Mouse (Mus musculus) neutrophil, adult 5-6 weeks (primary cell): ENCODE measurements around the gene Trim38. TPM values are rescaled to one million over a fixed set of nuclear protein-coding genes. Genes with fewer than 3 reads are reported as not detected.
A peak's percentile ranks its signal among the peaks of the same experiment; 100 is the strongest.

Experiments
- ATAC-seq: fragments of 151-379, 151-347 bp; 2 replicates; pipeline ENCODE4 v1.8.0; 2017; ENCODE audit warnings: mild to moderate bottlenecking, moderate TSS enrichment; ENCODE audit not compliant: insufficient number of reproducible peaks, poor library complexity, low FRiP score, severe bottlenecking; ENCODE audit errors: extremely low read depth
- total RNA-seq: library from RNA; stranded (forward); fragments of 200-1000 nt; gene quantifications from 2 replicates; pipeline ENCODE4 v1.2.3, GENCODE M21; 2017

Trim38 gene
- total RNA-seq, 1 experiment from 2014 or later = not detected

GRCm38 (mm10) chr13:23816148-23816547 lies 46.4 kb downstream of the Trim38 start:
- no peak for ATAC-seq

GRCm38 (mm10) chr13:23820179-23820940 lies 50.6 kb downstream of the Trim38 start:
- ATAC-seq = no peak

- ATAC-seq = no peak
Observed at GRCm38 (mm10) chr13:23822213-23822612, 52.5 kb downstream of the Trim38 start.

GRCm38 (mm10) chr13:23826606-23827005 lies 56.9 kb downstream of the Trim38 start:
- ATAC-seq = no peak

- 0 out of 2 replicates have a peak, but pooled peaks have one; percentile 41 for ATAC-seq
Observed at GRCm38 (mm10) chr13:23833053-23833452, 63.3 kb downstream of the Trim38 start.

- no peak for ATAC-seq
Observed at GRCm38 (mm10) chr13:23834836-23835235, 65.1 kb downstream of the Trim38 start.

GRCm38 (mm10) chr13:23836630-23837029 lies 66.9 kb downstream of the Trim38 start:
- ATAC-seq = no peak

GRCm38 (mm10) chr13:23839308-23839707 lies 69.6 kb downstream of the Trim38 start, which contains the start of gene Slc17a3:
Gene Slc17a3, plus strand, starts transcription at chr13:23839434.
- no peak for ATAC-seq

Other genes with a start within 250 kb of the Trim38 start
- 161 and 193 TPM in 2 replicates for gene Hist1h4h, start 238.9 kb upstream of the Trim38 start, total RNA-seq
- gene Hist1h2af, start 236.0 kb upstream of the Trim38 start, total RNA-seq = 3.5 and 5.0 TPM in 2 replicates
- not detected in 2 replicates for gene Hist1h3g, start 234.5 kb upstream of the Trim38 start, total RNA-seq
- 5.8 and 6.4 TPM in 2 replicates for gene Hist1h2bh, start 226.5 kb upstream of the Trim38 start, total RNA-seq
- 21.9 and 24.1 TPM in 2 replicates for gene Hist1h3f, start 225.9 kb upstream of the Trim38 start, total RNA-seq
- 15.2 and 27.6 TPM in 2 replicates for gene Hist1h4f, start 218.3 kb upstream of the Trim38 start, total RNA-seq
- gene Hist1h1d, start 216.7 kb upstream of the Trim38 start, total RNA-seq = 28.5 and 28.7 TPM in 2 replicates
- 50.8 and 54.4 TPM in 2 replicates for gene Hist1h3e, start 207.5 kb upstream of the Trim38 start, total RNA-seq
- 13.6 and 18.3 TPM in 2 replicates for gene Hist1h2ae, start 198.7 kb upstream of the Trim38 start, total RNA-seq
- 97.4 and 145 TPM in 2 replicates for gene Hist1h2bg, start 198.5 kb upstream of the Trim38 start, total RNA-seq
- 32.7 and 52.5 TPM in 2 replicates for gene Hist1h2bf, start 195.7 kb upstream of the Trim38 start, total RNA-seq
- gene Hist1h2ad, start 195.5 kb upstream of the Trim38 start, total RNA-seq = 33.4 and 78.8 TPM in 2 replicates
- 12.9 and 13.3 TPM in 2 replicates for gene Hist1h3d, start 194.2 kb upstream of the Trim38 start, total RNA-seq
- 92.3 and 119 TPM in 2 replicates for gene Hist1h4d, start 188.3 kb upstream of the Trim38 start, total RNA-seq
- 83.4 and 97.3 TPM in 2 replicates for gene Hist1h2be, start 148.8 kb upstream of the Trim38 start, total RNA-seq
- gene Hist1h1e, start 147.4 kb upstream of the Trim38 start, total RNA-seq = 201 and 211 TPM in 2 replicates
- 18.7 and 20.1 TPM in 2 replicates for gene Hist1h2ac, start 86.0 kb upstream of the Trim38 start, total RNA-seq
- gene Hist1h2bc, start 85.7 kb upstream of the Trim38 start, total RNA-seq = 139 and 146 TPM in 2 replicates
- gene Hist1h1t, start 74.1 kb upstream of the Trim38 start, total RNA-seq = 2.2 TPM in 1 of 2 replicates, not detected in the other
- 116 and 135 TPM in 2 replicates for gene Hist1h4c, start 71.5 kb upstream of the Trim38 start, total RNA-seq
- gene Hfe, start 59.1 kb upstream of the Trim38 start, total RNA-seq = 4.8 and 5.0 TPM in 2 replicates
- 712 and 764 TPM in 2 replicates for gene Hist1h1c, start 31.1 kb upstream of the Trim38 start, total RNA-seq
- gene Hist1h3c, start 24.3 kb upstream of the Trim38 start, total RNA-seq = 4.8 TPM in 1 of 2 replicates, not detected in the other
- gene Hist1h2bb, start 23.2 kb upstream of the Trim38 start, total RNA-seq = 77.7 and 104 TPM in 2 replicates
- gene Hist1h2ab, start 18.8 kb upstream of the Trim38 start, total RNA-seq = 24.9 and 28.2 TPM in 2 replicates
- gene Hist1h3b, start 17.6 kb upstream of the Trim38 start, total RNA-seq = 1.2 TPM in 1 of 2 replicates, not detected in the other
- 9.3 and 36.7 TPM in 2 replicates for gene Hist1h4b, start 12.9 kb upstream of the Trim38 start, total RNA-seq
- gene Hist1h4a, start 8.7 kb upstream of the Trim38 start, total RNA-seq = 30.0 and 55.5 TPM in 2 replicates
- 38.6 and 45.9 TPM in 2 replicates for gene Hist1h3a, start 7.5 kb upstream of the Trim38 start, total RNA-seq
- 74.8 and 84.1 TPM in 2 replicates for gene Hist1h1a, start 6.2 kb upstream of the Trim38 start, total RNA-seq
- gene Slc17a2, start 37.1 kb downstream of the Trim38 start, total RNA-seq = not detected in 2 replicates
- not detected in 2 replicates for gene Slc17a3, start 69.5 kb downstream of the Trim38 start, total RNA-seq
- gene Slc17a1, start 97.8 kb downstream of the Trim38 start, total RNA-seq = not detected in 2 replicates
- not detected in 2 replicates for gene Slc17a4, start 145.1 kb downstream of the Trim38 start, total RNA-seq
- gene Hist1h2ba, start 164.2 kb downstream of the Trim38 start, total RNA-seq = not detected in 2 replicates
- not detected in 2 replicates for gene Hist1h2aa, start 164.5 kb downstream of the Trim38 start, total RNA-seq
- gene Scgn, start 221.3 kb downstream of the Trim38 start, total RNA-seq = not detected in 2 replicates